Mouse (Mus musculus) olfactory bulb, adult 2 months (tissue): ENCODE data around the gene Mrpl52.

Experiments
- CTCF ChIP-seq: fragments of 200-500 bp; IDR thresholded peaks from 2 replicates; pipeline ENCODE4 v1.5.1; 2012; ENCODE audit warnings: low read depth, mild to moderate bottlenecking, low read length, moderate library complexity; ENCODE audit not compliant: insufficient read depth
- POLR2A ChIP-seq: fragments of 200-500 bp; IDR thresholded peaks from 2 replicates; pipeline ENCODE4 v1.6.1; 2012; ENCODE audit warnings: mild to moderate bottlenecking, low read depth, low read length, moderate library complexity; ENCODE audit not compliant: insufficient read depth

GRCm38 (mm10) chr14:54421014-54421413 lies 5.7 kb upstream of the Mrpl52 start:
- no peak for TF ChIP-seq CTCF
- TF ChIP-seq POLR2A = no peak
